Mouse (Mus musculus) frontal cortex, postnatal 14 days (tissue): Measurements from ENCODE around the gene Mdga1.

Experiments
- DNase-seq, 2 experiments: peaks; one replicate each; pipeline ENCODE4 v3.0.0; 2022; ENCODE audit warnings: low spot score in 2 of 2

The Mdga1 gene

DNA sequence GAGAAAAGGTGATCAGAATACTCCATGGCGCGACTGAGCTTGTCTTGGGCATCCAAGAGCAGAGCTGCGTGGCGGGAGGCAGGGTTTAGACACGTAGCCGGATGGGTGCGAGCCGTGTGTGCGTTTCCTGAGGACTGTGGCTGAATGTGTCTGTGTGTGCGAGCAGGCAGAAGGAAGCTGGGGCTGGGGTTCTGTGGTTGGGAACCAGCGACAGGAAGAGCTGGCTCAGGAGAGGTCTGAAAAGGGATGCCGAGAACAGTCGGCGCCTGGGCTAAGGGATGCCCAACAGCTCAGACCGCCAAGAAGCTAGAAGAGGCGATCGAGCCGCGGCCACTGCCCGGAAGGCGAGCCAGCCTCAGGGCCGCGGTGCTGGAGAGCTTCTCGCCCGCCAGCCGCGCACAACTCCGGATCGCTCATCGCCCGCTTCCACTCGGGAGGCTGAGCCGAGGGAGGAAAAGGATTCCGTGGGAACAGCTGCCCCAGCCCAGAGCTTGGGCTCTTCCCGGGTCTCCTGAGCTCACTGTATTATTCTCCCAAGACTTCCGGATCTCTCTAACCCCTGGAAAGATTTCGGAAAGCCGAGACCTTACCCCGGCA is 83.1 kb downstream of the Mdga1 start:
- no peak for DNase-seq

GRCm38 (mm10) chr17:29886061-29886460 is 83.8 kb downstream of the Mdga1 start:
- DNase-seq, result peak in 1 of 2 experiments; percentile 38

- DNase-seq, result no peak
Observed at GRCm38 (mm10) chr17:29884596-29884995, 85.3 kb downstream of the Mdga1 start.

DNA sequence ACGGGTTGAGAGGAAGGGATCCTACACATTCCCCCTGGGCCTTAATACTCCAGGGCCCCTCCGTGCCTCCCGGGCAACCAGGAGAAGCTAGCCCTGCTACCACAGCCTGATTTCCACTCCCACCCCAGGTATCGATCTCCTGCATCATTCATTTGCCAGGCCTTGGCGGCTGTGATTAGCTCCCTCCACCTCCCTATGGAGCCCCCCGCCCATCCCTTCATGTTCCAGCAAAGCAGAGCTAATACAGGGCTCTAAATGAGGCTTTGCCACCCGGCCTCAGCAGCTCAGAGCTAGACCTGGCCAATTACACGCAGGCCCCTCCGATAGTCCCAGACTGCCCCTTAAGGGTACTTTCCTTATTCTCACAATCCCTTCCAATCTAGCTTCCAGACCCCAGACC is 86.5 kb downstream of the Mdga1 start:
- DNase-seq, result no peak

GRCm38 (mm10) chr17:29882885-29883284 is 87.0 kb downstream of the Mdga1 start:
- DNase-seq, result peak in 1 of 2 experiments; percentile 74

DNA sequence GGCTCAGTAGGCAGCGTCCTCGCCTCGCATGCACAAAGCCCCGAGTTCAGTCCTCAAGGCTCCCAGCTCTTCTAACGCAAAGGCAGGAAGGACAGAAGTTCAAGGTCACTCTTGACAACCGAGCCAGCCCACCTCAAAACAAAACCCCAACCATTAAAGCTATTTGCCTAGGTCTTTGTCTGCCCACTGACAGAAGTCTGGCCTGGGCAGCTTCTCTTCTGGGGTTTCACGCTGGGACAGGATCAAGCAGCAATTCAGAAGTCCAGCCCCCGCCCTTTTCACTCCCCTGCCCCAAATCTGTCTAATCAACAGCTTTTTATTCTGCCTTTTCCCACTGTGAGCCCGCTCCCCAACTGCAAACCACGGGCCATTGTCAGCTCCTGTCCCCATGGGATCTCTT is 89.6 kb downstream of the Mdga1 start:
- no peak for DNase-seq

GRCm38 (mm10) chr17:29878990-29879389 is 90.9 kb downstream of the Mdga1 start:
- DNase-seq, result no peak

- no peak for DNase-seq
Observed at GRCm38 (mm10) chr17:29874082-29874679, 95.7 kb downstream of the Mdga1 start.

DNA sequence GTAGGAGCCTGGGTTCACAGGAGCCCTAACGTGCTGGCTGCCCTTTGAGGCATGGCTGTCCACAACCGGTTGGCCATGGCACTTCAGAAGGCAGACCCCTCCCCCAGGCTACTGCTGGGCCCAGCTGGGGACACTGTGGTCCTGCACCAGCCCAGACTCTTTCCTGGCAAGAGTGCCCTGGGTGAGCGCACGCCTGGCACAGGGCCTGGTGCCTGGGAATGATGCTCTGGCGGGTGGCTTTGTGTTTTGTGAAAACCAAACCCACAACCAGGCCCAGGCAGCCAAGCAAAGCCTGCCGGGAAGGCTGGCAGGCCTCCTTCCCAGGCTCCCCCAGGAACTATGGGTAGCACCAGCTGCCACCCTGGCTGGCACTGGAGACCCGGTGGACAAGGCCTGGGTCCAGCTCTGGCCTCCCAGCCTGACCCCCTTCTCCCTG is 96.3 kb downstream of the Mdga1 start:
- DNase-seq, result peak; percentile 61 to 81

DNA sequence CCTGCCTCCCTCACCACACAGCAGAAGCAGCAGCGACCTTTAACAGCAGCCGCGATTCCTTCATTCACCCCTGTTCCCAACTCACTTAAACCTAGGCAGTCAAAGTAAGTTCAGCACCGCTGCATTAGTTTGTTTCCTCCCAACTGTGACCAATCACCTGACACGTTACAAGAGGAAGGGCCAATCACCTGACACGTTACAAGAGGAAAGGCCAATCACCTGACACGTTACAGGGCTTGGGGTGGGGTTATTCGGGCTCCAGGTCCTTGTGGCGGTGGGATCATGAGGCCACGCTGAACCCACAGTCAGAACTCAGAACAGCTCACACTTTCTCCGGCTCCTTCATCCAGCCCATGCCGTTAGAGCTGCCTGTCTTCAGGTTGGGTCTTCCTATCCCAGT is 99.6 kb downstream of the Mdga1 start:
- DNase-seq, result no peak

GRCm38 (mm10) chr17:29865914-29866313 is 104.0 kb downstream of the Mdga1 start:
- DNase-seq, result no peak

DNA sequence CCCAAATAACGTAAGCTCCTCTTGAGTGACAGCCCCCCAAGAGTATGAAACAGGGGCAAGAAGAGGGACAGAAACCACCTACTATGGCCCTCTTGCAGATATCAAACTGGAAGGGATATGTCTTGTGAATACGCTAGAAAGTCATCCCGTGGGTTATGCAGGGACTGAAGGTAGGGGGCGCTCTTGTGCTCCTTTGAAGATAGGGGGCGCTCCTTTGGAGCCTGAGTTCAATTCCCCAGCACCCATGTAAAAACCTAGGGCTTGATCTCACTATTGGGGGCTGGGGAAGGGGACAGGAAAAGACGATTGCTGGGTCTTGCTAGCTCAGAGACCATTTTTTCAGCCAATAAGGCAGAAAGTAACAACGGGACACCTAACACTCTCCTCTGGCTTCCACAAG is 105.4 kb downstream of the Mdga1 start:
- DNase-seq, result no peak

DNA sequence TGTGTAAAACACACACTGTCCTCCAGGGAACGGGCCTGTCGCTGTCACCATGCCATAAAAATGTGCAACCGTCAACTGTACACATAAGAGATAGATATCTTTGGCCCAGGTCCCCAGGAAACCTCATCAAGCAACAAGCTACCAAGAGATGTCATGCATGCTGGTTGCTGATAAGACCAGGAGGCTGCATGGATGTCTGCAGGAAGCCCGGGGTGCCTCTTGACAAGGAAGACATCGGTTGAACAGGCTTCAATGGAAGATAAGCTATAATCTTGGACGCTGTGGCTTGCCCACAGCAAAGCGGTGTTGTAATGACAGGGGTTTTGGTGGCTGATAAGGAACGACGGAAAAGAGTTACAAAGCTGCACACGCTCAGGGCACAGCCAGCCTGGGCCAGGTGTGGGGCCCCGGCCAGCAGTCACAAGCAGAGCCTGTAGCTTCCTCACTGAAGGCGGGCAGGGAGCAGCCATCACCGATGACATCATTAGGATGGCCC is 110.1 kb downstream of the Mdga1 start:
- no peak for DNase-seq

- DNase-seq, result no peak
Observed at GRCm38 (mm10) chr17:29858764-29859163, 111.1 kb downstream of the Mdga1 start.

- no peak for DNase-seq
Observed at GRCm38 (mm10) chr17:29855702-29856580, 113.9 kb downstream of the Mdga1 start.

DNA sequence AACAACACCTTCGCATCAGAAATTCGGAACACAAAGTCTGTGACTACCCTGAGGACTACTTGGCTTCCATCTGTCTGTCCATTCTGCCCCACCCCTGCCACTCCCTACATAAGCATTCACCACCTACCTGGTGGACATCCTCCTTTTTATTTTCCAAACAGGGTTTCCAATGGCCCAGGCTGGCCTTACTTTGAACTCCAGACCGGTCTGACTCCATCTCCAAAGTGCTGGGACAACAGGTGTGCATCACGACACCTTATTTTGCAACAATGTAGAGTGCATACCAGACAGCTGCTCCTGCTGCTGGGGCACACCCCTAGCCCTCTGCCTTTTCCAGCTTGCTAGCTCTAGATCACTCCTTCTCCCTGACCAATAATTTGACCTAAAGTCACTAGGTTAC is 115.1 kb downstream of the Mdga1 start:
- no peak for DNase-seq

DNA sequence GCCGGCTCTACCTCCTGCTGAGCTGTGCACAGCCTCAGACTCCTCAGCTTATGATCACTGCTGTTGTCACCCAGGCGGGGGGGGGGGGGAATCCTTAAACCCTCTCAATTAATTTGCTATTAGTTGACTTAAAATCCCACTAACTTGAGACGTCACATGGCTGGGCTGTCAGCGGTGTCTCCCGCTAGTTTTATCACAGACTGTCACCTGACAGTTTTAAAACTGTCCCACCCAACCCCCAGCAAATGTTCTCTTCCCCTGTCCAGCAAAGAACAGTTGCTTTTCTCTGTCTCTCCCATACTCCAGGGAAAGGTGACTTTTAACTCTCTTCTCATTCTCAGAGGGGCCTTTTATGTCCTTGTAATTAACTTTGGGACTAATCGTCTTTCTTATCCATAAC is 115.5 kb downstream of the Mdga1 start:
- no peak for DNase-seq

DNA sequence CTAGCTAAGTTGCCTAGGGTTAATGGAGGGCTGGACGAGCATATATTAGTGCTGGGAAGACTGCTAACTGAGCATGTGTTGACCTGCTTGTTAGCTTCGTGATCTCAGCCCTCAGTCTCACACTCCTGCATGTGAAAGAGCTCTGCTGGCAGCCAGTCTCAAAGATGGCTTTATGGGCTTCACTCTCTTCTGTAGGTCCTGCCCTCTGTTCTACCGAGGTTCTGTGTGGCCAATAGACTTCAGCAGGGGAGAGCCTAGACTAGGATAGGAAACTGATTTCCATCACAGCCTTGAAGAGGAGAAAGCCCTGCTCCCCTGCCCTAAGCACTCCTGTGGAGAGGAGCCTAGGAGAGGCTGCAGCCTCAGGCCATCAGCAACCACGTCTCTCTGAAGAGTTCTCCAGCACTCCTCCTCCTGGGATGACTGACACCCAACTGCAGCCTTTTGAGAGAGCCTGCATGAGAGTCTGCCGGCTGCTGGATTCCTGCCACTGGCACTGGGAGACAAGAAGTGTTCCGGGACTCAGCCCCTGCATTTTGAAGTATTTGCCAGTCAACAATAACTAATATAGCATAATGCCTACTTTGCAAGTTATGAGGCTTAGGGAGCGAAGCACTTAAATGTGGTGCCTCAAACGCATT is 116.9 kb downstream of the Mdga1 start:
- DNase-seq, result no peak

GRCm38 (mm10) chr17:29849436-29849797 is 120.5 kb downstream of the Mdga1 start:
- no peak for DNase-seq

GRCm38 (mm10) chr17:29848793-29849435 is 121.0 kb downstream of the Mdga1 start:
- peak in 1 of 2 experiments; percentile 63 for DNase-seq

- DNase-seq, result no peak
Observed at GRCm38 (mm10) chr17:29847291-29847690, 122.6 kb downstream of the Mdga1 start.

DNA sequence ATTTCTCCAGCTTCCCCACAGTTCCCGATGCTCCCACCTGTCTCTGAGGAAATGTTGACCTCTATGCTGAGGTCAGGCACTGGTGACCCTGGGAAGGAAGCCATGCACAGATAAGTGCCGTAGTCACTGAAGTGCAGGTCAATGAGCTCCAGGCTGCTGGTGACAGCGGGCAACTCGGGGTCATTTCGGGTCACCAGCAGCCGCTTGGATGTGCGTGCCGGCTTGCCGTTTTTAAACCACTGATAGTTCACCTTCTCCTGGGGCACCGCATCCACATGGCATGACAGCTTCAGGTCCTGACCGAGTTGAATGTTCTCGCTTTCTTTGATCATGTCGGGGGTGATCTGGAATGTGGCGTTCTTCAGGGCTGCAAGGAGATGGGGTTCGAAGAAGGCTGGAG is 123.6 kb downstream of the Mdga1 start:
- DNase-seq, result no peak
